Mouse (Mus musculus) cerebellum, adult 2 months (tissue): ENCODE measurements around the gene Cd82.

ENCODE experiments used
- CTCF ChIP-seq: fragments of 200-500 bp; IDR thresholded peaks from 2 replicates; pipeline ENCODE4 v1.5.1; 2011; ENCODE audit warnings: low read depth, mild to moderate bottlenecking, control low read depth, low read length, moderate library complexity, borderline replicate concordance; ENCODE audit not compliant: insufficient read depth
- POLR2A ChIP-seq: fragments of 200-500 bp; IDR thresholded peaks from 2 replicates; pipeline ENCODE4 v1.6.1; 2011; ENCODE audit warnings: low read length, control low read depth, borderline replicate concordance; ENCODE audit not compliant: insufficient read depth

- TF ChIP-seq CTCF (no peak), POLR2A (no peak)
These were observed 37.1 kb downstream of the Cd82 start for GRCm38 (mm10) chr2:93425810-93426209.
